Mouse (Mus musculus) bone marrow, adult 2 months (tissue): Measurements from ENCODE around the gene Fbxo36.

ENCODE experiments used
- CTCF ChIP-seq: fragments of 200-500 bp; IDR thresholded peaks from 2 replicates; pipeline ENCODE4 v1.5.1; 2011; ENCODE audit warnings: low read length, control low read depth; ENCODE audit not compliant: control insufficient read depth, insufficient read depth
- POLR2A ChIP-seq: fragments of 200-500 bp; IDR thresholded peaks from 2 replicates; pipeline ENCODE4 v1.6.1; 2011; ENCODE audit warnings: low read depth, mild to moderate bottlenecking, control low read depth, low read length, borderline replicate concordance; ENCODE audit not compliant: control insufficient read depth

GRCm38 (mm10) chr1:84850471-84850870, 10.8 kb downstream of the Fbxo36 start:
- TF ChIP-seq CTCF (no peak), POLR2A (no peak)
